Mouse (Mus musculus) MEL (cell line): Measurements from ENCODE around the gene Agmat. TPM values are rescaled to one million over a fixed set of nuclear protein-coding genes. Genes with fewer than 3 reads are reported as not detected.

ENCODE experiments used
- DNase-seq: peaks from one replicate; pipeline ENCODE4 v3.0.0; 2011; ENCODE audit warnings: low read depth, low spot score
- H3K27ac ChIP-seq: 2 replicates; pipeline ENCODE4 v1.5.1; 2012; ENCODE audit warnings: low read depth, mild to moderate bottlenecking, control low read depth, low read length, moderate library complexity; ENCODE audit not compliant: control insufficient read depth
- H3K27me3 ChIP-seq, 2 experiments: fragments of 150-350 bp in 1 of 2; sonication (generic) in 1 of 2; 2 replicates each; pipeline ENCODE4 v1.6.1; 2012; ENCODE audit warnings: low read length in 2 of 2, mild to moderate bottlenecking in 2 of 2, improper control_type of control experiment in 1 of 2, moderate library complexity in 1 of 2; ENCODE audit not compliant: insufficient read depth in 2 of 2, control insufficient read depth in 1 of 2
- H3K36me3 ChIP-seq, 2 experiments: 2 replicates each; pipeline ENCODE4 v1.6.1; 2012 to 2014; ENCODE audit warnings: low read length in 2 of 2, improper control_type of control experiment in 1 of 2, inconsistent platforms in 1 of 2, mild to moderate bottlenecking in 1 of 2; ENCODE audit not compliant: insufficient read depth in 2 of 2, control insufficient read depth in 1 of 2
- H3K4me1 ChIP-seq, 2 experiments: fragments of 150-350 bp in 1 of 2; sonication (generic) in 1 of 2; 2 replicates each; pipeline ENCODE4 v1.6.1; 2012; ENCODE audit warnings: low read length in 2 of 2, improper control_type of control experiment in 1 of 2, mild to moderate bottlenecking in 1 of 2; ENCODE audit not compliant: insufficient read depth in 2 of 2, control insufficient read depth in 1 of 2
- H3K4me3 ChIP-seq, 2 experiments: fragments of 150-350 bp in 1 of 2; sonication (generic) in 1 of 2; 2 replicates each; pipeline ENCODE4 v1.5.1; 2012; ENCODE audit warnings: low read depth in 2 of 2, low read length in 2 of 2, mild to moderate bottlenecking in 2 of 2, moderate library complexity in 2 of 2, control low read depth in 1 of 2, improper control_type of control experiment in 1 of 2; ENCODE audit not compliant: control insufficient read depth in 1 of 2, insufficient read depth in 1 of 2
- H3K79me2 ChIP-seq: 2 replicates; pipeline ENCODE4 v1.6.1; 2012; ENCODE audit warnings: mild to moderate bottlenecking, low read length, moderate library complexity; ENCODE audit not compliant: control insufficient read depth, poor library complexity, insufficient read depth
- H3K9ac ChIP-seq: 2 replicates; pipeline ENCODE4 v1.6.1; 2012; ENCODE audit warnings: low read depth, mild to moderate bottlenecking, control low read depth, low read length, moderate library complexity; ENCODE audit not compliant: control insufficient read depth, poor library complexity, severe bottlenecking
- H3K9me3 ChIP-seq: fragments of 150-350 bp; sonication (generic); replicated peaks from 2 replicates; pipeline ENCODE4 v1.6.1; 2012; ENCODE audit warnings: mild to moderate bottlenecking, low read length, improper control_type of control experiment, moderate library complexity; ENCODE audit not compliant: insufficient read depth
- BHLHE40 ChIP-seq: IDR thresholded peaks from 2 replicates; pipeline ENCODE4 v1.6.1; 2012; ENCODE audit warnings: low read depth, mild to moderate bottlenecking, inconsistent platforms, low read length, improper control_type of control experiment, borderline replicate concordance
- CHD2 ChIP-seq: IDR thresholded peaks from 2 replicates; pipeline ENCODE4 v1.6.1; 2011; ENCODE audit warnings: low read length, improper control_type of control experiment
- CTCF ChIP-seq, 3 experiments: IDR thresholded peaks in 2 of 3; conservative IDR thresholded peaks in 1 of 3; 2 replicates each; pipeline ENCODE4 v1.5.1; 2011 to 2012; ENCODE audit warnings: low read length in 3 of 3, low read depth in 2 of 3, mild to moderate bottlenecking in 2 of 3, improper control_type of control experiment in 1 of 3, inconsistent platforms in 1 of 3, mixed read lengths in 1 of 3, moderate library complexity in 1 of 3; ENCODE audit not compliant: control insufficient read depth in 1 of 3, insufficient read depth in 1 of 3, poor library complexity in 1 of 3, severe bottlenecking in 1 of 3
- ELF1 ChIP-seq: IDR thresholded peaks from 2 replicates; pipeline ENCODE4 v1.6.1; 2014; ENCODE audit warnings: low read depth, mild to moderate bottlenecking, inconsistent platforms, low read length, improper control_type of control experiment, moderate library complexity
- EP300 ChIP-seq, 2 experiments: IDR thresholded peaks; 2 replicates each; pipeline ENCODE4 v1.6.1; 2011; ENCODE audit warnings: improper control_type of control experiment in 2 of 2, low read length in 2 of 2, low read depth in 1 of 2, mild to moderate bottlenecking in 1 of 2
- ETS1 ChIP-seq: IDR thresholded peaks from 2 replicates; pipeline ENCODE4 v1.6.1; 2012; ENCODE audit warnings: low read depth, mild to moderate bottlenecking, inconsistent platforms, low read length, improper control_type of control experiment, moderate library complexity
- GABPA ChIP-seq: IDR thresholded peaks from 2 replicates; pipeline ENCODE4 v1.6.1; 2012; ENCODE audit warnings: low read depth, mild to moderate bottlenecking, inconsistent platforms, low read length, improper control_type of control experiment, moderate library complexity
- JUND ChIP-seq: IDR thresholded peaks from 2 replicates; pipeline ENCODE4 v1.6.1; 2011; ENCODE audit warnings: low read depth, mild to moderate bottlenecking, improper control_type of control experiment, low read length
- KAT2A ChIP-seq: conservative IDR thresholded peaks from 2 replicates; pipeline ENCODE4 v1.6.1; 2012; ENCODE audit warnings: low read depth, low read length, improper control_type of control experiment, inconsistent platforms
- MAFK ChIP-seq: IDR thresholded peaks from 2 replicates; pipeline ENCODE4 v1.6.1; 2011; ENCODE audit warnings: low read depth, mild to moderate bottlenecking, low read length, improper control_type of control experiment, borderline replicate concordance
- MAX ChIP-seq: IDR thresholded peaks from 2 replicates; pipeline ENCODE4 v1.6.1; 2011; ENCODE audit warnings: low read length, improper control_type of control experiment
- MAZ ChIP-seq: IDR thresholded peaks from 2 replicates; pipeline ENCODE4 v1.6.1; 2012; ENCODE audit warnings: low read depth, mild to moderate bottlenecking, inconsistent platforms, low read length, improper control_type of control experiment
- MEF2A ChIP-seq: IDR thresholded peaks from 2 replicates; pipeline ENCODE4 v1.6.1; 2014; ENCODE audit warnings: low read depth, mild to moderate bottlenecking, inconsistent platforms, low read length, improper control_type of control experiment; ENCODE audit not compliant: poor library complexity, insufficient replicate concordance, severe bottlenecking; ENCODE audit errors: extremely low read depth
- MXI1 ChIP-seq: IDR thresholded peaks from 2 replicates; pipeline ENCODE4 v1.6.1; 2011; ENCODE audit warnings: mild to moderate bottlenecking, low read depth, low read length, improper control_type of control experiment
- MYB ChIP-seq: IDR thresholded peaks from 2 replicates; pipeline ENCODE4 v1.6.1; 2011; ENCODE audit warnings: mild to moderate bottlenecking, low read depth, low read length, improper control_type of control experiment
- MYC ChIP-seq: IDR thresholded peaks from 2 replicates; pipeline ENCODE4 v1.6.1; 2011; ENCODE audit warnings: low read depth, mild to moderate bottlenecking, low read length, improper control_type of control experiment, moderate library complexity
- NELFE ChIP-seq: IDR thresholded peaks from 2 replicates; pipeline ENCODE4 v1.6.1; 2011; ENCODE audit warnings: low read depth, low read length, improper control_type of control experiment
- NRF1 ChIP-seq: IDR thresholded peaks from 2 replicates; pipeline ENCODE4 v1.6.1; 2014; ENCODE audit warnings: low read depth, mild to moderate bottlenecking, inconsistent platforms, low read length, improper control_type of control experiment, moderate library complexity; ENCODE audit not compliant: poor library complexity, insufficient read depth, severe bottlenecking
- POLR2A ChIP-seq, 2 experiments: IDR thresholded peaks; 2 replicates each; pipeline ENCODE4 v1.6.1; 2011 to 2012; ENCODE audit warnings: low read length in 2 of 2, mild to moderate bottlenecking in 2 of 2, control low read depth in 1 of 2, improper control_type of control experiment in 1 of 2, low read depth in 1 of 2, moderate library complexity in 1 of 2; ENCODE audit not compliant: control insufficient read depth in 1 of 2, insufficient read depth in 1 of 2, poor library complexity in 1 of 2
- POLR2AphosphoS2 ChIP-seq: IDR thresholded peaks from 2 replicates; pipeline ENCODE4 v1.6.1; 2011; ENCODE audit warnings: low read length, improper control_type of control experiment
- POLR2AphosphoS5 ChIP-seq: IDR thresholded peaks from 2 replicates; pipeline ENCODE4 v1.6.1; 2012; ENCODE audit warnings: low read depth, borderline replicate concordance, mild to moderate bottlenecking, inconsistent platforms, low read length, moderate library complexity, mixed read lengths
- RAD21 ChIP-seq: IDR thresholded peaks from 2 replicates; pipeline ENCODE4 v1.6.1; 2011; ENCODE audit warnings: mild to moderate bottlenecking, low read depth, low read length, improper control_type of control experiment
- RCOR1 ChIP-seq: IDR thresholded peaks from 2 replicates; pipeline ENCODE4 v1.6.1; 2012; ENCODE audit warnings: low read depth, mild to moderate bottlenecking, inconsistent platforms, low read length, improper control_type of control experiment
- SIN3A ChIP-seq: IDR thresholded peaks from 2 replicates; pipeline ENCODE4 v1.6.1; 2012; ENCODE audit warnings: low read length, improper control_type of control experiment, inconsistent platforms
- SMC3 ChIP-seq: IDR thresholded peaks from 2 replicates; pipeline ENCODE4 v1.6.1; 2011; ENCODE audit warnings: low read depth, low read length, improper control_type of control experiment
- TAL1 ChIP-seq: IDR thresholded peaks from 2 replicates; pipeline ENCODE4 v1.6.1; 2012; ENCODE audit warnings: mild to moderate bottlenecking, inconsistent platforms, low read length, moderate library complexity, mixed read lengths
- TBP ChIP-seq: IDR thresholded peaks from 2 replicates; pipeline ENCODE4 v1.8.0; 2011; ENCODE audit warnings: low read depth, low read length, improper control_type of control experiment
- TCF12 ChIP-seq: IDR thresholded peaks from 2 replicates; pipeline ENCODE4 v1.6.1; 2014; ENCODE audit warnings: low read depth, mild to moderate bottlenecking, inconsistent platforms, low read length, improper control_type of control experiment, moderate library complexity
- UBTF ChIP-seq: IDR thresholded peaks from 2 replicates; pipeline ENCODE4 v1.6.1; 2012; ENCODE audit warnings: low read depth, mild to moderate bottlenecking, inconsistent platforms, low read length, improper control_type of control experiment, moderate library complexity, borderline replicate concordance; ENCODE audit not compliant: insufficient read depth
- USF1 ChIP-seq: IDR thresholded peaks from 2 replicates; pipeline ENCODE4 v1.6.1; 2014; ENCODE audit warnings: low read depth, mild to moderate bottlenecking, inconsistent platforms, low read length, improper control_type of control experiment, moderate library complexity
- USF2 ChIP-seq, 2 experiments: IDR thresholded peaks; 2 replicates each; pipeline ENCODE4 v1.6.1; 2011 to 2012; ENCODE audit warnings: improper control_type of control experiment in 2 of 2, low read length in 2 of 2, borderline replicate concordance in 1 of 2, inconsistent platforms in 1 of 2, low read depth in 1 of 2, mild to moderate bottlenecking in 1 of 2; ENCODE audit not compliant: insufficient read depth in 1 of 2
- ZC3H11A ChIP-seq: IDR thresholded peaks from 2 replicates; pipeline ENCODE4 v1.6.1; 2012; ENCODE audit warnings: low read depth, mild to moderate bottlenecking, inconsistent platforms, low read length, improper control_type of control experiment
- ZKSCAN1 ChIP-seq: IDR thresholded peaks from 2 replicates; pipeline ENCODE4 v1.6.1; 2012; ENCODE audit warnings: low read depth, mild to moderate bottlenecking, inconsistent platforms, low read length, improper control_type of control experiment, moderate library complexity
- ZMIZ1 ChIP-seq: IDR thresholded peaks from 2 replicates; pipeline ENCODE4 v1.6.1; 2012; ENCODE audit warnings: low read depth, mild to moderate bottlenecking, inconsistent platforms, low read length, improper control_type of control experiment, moderate library complexity
- polyA plus RNA-seq, 2 experiments: library from polyadenylated mRNA; stranded (reverse) in 1 of 2; unstranded in 1 of 2; fragments of >175 nt in 1 of 2; fragments of >200 nt in 1 of 2; gene quantifications; 2 replicates each; pipeline versions ENCODE4 v1.2.1 to v1.2.4; 2012; ENCODE audit warnings: low replicate concordance in 2 of 2, low read depth in 1 of 2; ENCODE audit not compliant: insufficient read length in 2 of 2, insufficient read depth in 1 of 2, missing spikeins in 1 of 2
- total RNA-seq: library from RNA; depleted of rRNA; stranded (reverse); fragments of 300-350 nt; gene quantifications from 2 replicates; pipeline ENCODE4 v1.2.3, GENCODE M21; 2012

The Agmat gene
- total and polyA plus RNA-seq, 3 experiments, result 0.07 to 0.12 TPM; not detected in 1

GRCm38 (mm10) chr4:141766316-141766667 lies 19.8 kb downstream of the Agmat start:
- Histone ChIP-seq H3K4me1 (peaks cover 16 to 22% of the 10 kb centered on the region in 2 experiments), H3K27ac (peak overlapping the region; percentile 71), H3K4me3 (peak overlapping the region; percentile 40 to 43)
- TF ChIP-seq USF2 (IDR thresholded peaks at IDR 0.05; ENCODE audit: borderline replicate concordance in 1 of 2, insufficient read depth in 1 of 2, low read depth in 1 of 2, low read length in 2 of 2) (no peak), NRF1 (no peak), TCF12 (no peak), MEF2A (no peak), MAZ (no peak), ZKSCAN1 (no peak), UBTF (0 out of 2 replicates have a peak, but pooled peaks have one; percentile 60), BHLHE40 (no peak), TBP (peak; percentile 65; the same call in 1 of the 2 replicates), SMC3 (no peak), POLR2AphosphoS5 (no peak), ZMIZ1 (no peak), MYC (no peak), NELFE (no peak), SIN3A (peak; percentile 42; the same call in 1 of the 2 replicates), MYB (no peak), POLR2AphosphoS2 (no peak), MAX (0 out of 2 replicates have a peak, but pooled peaks have one; percentile 8), EP300 (IDR thresholded peaks at IDR 0.05; ENCODE audit: low read depth in 1 of 2, low read length in 2 of 2) (peak in 1 of 2 experiments; percentile 26; a peak in 1 of 4 replicates), GABPA (no peak), ETS1 (no peak), TAL1 (no peak), JUND (no peak), RCOR1 (no peak), USF1 (no peak), MXI1 (peak; percentile 56), POLR2A (IDR thresholded peaks at IDR 0.05; ENCODE audit: control insufficient read depth in 1 of 2, insufficient read depth in 1 of 2, low read depth in 1 of 2, low read length in 2 of 2, poor library complexity in 1 of 2) (no peak; a peak in 1 of 4 replicates), ELF1 (no peak), MAFK (no peak), CTCF (IDR thresholded peaks at IDR 0.05 in 2 of 3, conservative IDR thresholded peaks at IDR 0.05 in 1 of 3; ENCODE audit: control insufficient read depth in 1 of 3, insufficient read depth in 1 of 3, low read depth in 2 of 3, low read length in 3 of 3, poor library complexity in 1 of 3, severe bottlenecking in 1 of 3) (no peak), KAT2A (no peak), ZC3H11A (no peak), CHD2 (no peak), RAD21 (no peak)
- TF ChIP-seq, all 39 proteins: peak for 6
- Histone ChIP-seq H3K27me3 (no peaks in the 10 kb centered on the region), H3K36me3 (peaks cover 0 to 25% of the 10 kb centered on the region in 2 experiments; a peak in 2 of 4 replicates), H3K9me3 (no peaks in the 10 kb centered on the region), H3K9ac (peak overlapping the region; percentile 57), H3K79me2 (no peaks in the 10 kb centered on the region)
- DNase-seq, result peak; percentile 88
